Mouse (Mus musculus): ENCODE results near the gene Zkscan2.
A peak's percentile ranks its signal among the peaks of the same experiment; 100 is the strongest.

Zkscan2 gene

DNA sequence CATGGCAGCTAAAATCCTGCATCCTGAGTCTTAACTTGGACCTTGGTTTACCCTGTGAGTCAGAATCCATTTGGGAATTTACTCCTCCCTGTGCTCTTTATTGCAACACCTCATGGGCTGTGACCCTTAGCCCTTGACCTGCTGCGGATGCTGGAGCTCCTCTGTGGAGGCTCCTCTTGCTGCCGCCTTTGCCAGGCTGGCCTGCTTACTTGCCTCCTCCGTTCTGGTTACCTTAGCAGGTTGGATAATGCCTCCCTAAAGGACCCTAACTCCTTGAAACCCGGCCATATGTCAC lies 69.9 kb downstream of the Zkscan2 start:
- no peak for DNase-seq

DNA sequence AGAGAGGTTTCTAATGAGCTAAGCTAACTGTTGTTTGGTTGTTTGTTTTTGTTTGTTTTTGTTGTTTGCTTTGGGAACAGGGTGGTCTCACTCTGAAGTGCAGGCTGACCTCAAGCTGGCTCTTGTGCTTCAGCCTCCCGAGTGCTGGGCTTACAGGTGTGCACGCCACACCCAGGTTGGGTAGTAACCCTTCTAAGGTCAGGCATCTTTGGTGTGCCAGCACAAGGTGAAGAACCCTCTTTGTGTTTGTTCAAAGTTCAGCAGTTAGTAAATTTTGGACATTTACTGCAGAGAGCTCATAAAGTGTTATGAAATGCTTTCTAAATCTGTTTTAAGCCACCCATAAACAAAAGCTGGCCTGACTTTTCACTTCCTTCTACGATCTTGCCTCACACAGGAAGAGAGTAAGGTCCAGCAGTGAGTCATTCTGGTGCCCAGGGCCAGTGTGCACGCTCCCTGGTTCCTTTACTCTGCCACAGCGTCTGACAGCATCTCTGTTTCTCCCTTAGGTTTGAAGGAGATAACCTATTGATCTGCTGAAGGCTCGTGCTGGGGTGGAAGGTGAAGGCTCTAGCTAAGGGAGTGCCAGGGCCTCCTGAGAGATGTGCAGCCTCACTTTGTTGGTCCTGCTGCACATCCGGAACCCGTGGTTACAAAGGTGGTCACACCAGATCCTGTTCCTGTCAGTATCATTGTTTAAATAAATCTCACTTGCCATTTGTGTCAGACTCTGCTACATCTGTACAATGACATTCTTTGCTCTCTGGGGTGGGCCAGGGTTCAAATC lies 70.4 kb downstream of the Zkscan2 start:
- peak; percentile 7 for DNase-seq

Data from lung, postnatal 14 days (tissue).